Mouse (Mus musculus) erythroblast, adult 5-6 weeks (primary cell): ENCODE data around the gene Gm17387. TPM values are rescaled to one million over a fixed set of nuclear protein-coding genes. Genes with fewer than 3 reads are reported as not detected.

Experiments used
- ATAC-seq: replicated peaks from 2 replicates; pipeline ENCODE4 v1.8.0; 2016; ENCODE audit warnings: moderate number of reproducible peaks, mild to moderate bottlenecking, moderate TSS enrichment, inconsistent platforms; ENCODE audit not compliant: poor library complexity, low FRiP score, severe bottlenecking
- total RNA-seq, 2 experiments: library from RNA; stranded (forward) in 1 of 2; stranded (reverse) in 1 of 2; fragments of 150-400 nt in 1 of 2; fragments of 200-764, 138-1000 nt in 1 of 2; gene quantifications; 2 replicates each; pipeline versions ENCODE4 v1.2.3 to v1.2.4; 2015 to 2017; ENCODE audit warnings: low replicate concordance in 2 of 2

Gm17387 gene
- total RNA-seq, 2 experiments from 2014 or later: not detected

- peak; percentile 61 for ATAC-seq
Observed at GRCm38 (mm10) chr7:141042539-141042938, 13.6 kb downstream of the Gm17387 start.

DNA sequence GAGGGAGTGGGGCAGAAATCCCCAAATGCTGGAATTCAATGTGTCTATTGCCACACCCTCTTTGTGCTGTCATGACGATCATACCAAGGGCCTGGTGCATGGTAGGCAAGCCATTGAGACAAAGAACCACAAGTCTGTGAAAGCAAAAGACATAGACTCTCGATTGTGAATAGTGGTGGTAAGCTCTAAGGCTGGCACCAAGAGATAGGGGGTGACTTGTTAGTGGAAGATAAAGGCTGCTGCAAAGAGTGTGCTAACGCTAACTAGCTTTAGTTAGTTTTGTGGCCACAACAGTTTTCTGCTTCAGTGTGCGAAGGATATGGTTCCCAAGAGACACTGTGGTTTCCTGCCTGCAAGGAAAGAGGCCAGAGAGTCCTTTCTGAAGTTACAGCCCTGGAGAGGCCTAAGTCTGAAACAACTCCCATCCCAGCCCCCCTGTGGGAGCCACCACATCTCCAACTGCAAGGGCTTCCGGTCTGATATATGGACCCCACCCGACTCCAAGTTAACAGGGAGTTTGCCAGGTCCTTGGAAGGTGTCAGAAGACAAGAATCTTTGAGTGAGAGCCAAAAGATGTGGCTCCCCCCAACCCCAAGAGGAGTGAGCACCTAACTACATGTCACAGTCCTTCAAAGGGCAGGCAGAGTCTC lies 18.1 kb downstream of the Gm17387 start:
- ATAC-seq: peak; percentile 61

- peak; percentile 33; the same call in 1 of the 2 replicates for ATAC-seq
Observed at GRCm38 (mm10) chr7:141047581-141048225, 18.8 kb downstream of the Gm17387 start.

- peak; percentile 71 for ATAC-seq
Observed at GRCm38 (mm10) chr7:141048226-141049218, 19.6 kb downstream of the Gm17387 start.

DNA sequence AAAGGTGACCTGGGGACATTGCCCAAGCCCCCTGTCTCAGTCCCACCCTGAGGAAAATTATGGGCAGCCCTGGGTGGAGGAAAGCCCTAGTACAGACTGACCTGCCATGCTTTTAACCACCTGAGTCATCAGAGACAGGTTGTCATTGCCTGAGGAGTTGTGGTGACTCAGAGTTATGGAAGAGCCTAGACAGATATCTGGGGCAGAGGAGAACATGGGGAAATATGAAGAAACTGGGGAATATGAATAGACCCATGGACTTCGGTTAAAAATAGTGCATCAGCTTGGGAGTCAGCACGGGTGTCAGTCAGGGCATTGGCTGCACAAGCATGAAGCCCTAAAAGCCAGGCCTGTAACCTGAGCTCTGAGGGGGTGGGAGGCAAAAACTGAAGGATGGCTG lies 20.4 kb downstream of the Gm17387 start:
- ATAC-seq: no peak

DNA sequence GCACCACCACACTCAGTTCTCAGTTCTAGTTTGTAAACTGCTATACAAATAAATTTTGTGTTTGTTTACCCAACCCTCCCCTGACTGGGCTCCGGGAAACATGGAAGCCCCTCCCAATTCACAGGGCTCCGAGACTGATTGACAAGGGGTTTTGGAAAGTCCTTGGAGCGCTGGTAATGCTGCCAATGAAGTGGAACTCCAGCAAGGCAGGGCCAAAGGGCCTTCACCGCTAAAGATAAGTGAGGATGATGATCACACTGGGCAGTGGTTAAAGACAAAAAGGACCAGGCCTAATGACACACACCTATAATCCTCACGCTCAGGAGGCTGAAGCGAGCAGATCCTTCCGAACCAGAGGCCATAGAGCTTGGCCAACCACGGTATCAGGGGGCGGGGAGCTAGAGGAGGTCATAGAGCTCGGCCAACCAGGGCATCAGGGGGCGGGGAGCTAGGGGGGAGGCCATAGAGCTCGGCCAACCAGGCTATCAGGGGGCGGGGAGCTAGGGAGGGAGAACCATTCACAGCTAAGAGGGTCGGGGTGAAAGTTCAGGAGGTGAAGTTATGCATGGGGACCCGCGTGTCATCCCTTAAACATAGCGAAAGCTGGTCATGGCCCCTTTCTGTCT lies 22.2 kb downstream of the Gm17387 start:
- ATAC-seq: no peak

DNA sequence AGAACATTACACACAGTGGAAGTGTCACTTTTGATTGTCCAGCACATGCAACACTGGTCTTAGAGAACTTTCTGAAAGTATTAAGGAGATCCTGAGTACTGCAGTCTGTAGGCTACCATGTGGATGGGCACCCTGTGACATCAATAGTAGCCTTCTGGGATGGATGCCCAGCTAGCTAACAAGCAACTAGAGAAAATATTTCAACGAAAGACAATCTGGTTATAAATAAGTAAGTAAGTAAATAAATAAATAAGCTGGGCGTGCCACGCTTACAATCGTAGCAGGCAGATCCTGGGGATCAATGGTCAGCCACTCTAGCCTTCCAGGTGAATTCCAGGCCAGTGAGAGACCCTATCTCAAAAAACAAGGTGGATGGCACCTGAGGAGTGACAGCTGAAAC lies 23.1 kb downstream of the Gm17387 start:
- no peak for ATAC-seq

GRCm38 (mm10) chr7:141052421-141052820 lies 23.5 kb downstream of the Gm17387 start:
- ATAC-seq: no peak

GRCm38 (mm10) chr7:141055785-141056184 lies 26.9 kb downstream of the Gm17387 start:
- ATAC-seq: peak; percentile 31; the same call in 1 of the 2 replicates

DNA sequence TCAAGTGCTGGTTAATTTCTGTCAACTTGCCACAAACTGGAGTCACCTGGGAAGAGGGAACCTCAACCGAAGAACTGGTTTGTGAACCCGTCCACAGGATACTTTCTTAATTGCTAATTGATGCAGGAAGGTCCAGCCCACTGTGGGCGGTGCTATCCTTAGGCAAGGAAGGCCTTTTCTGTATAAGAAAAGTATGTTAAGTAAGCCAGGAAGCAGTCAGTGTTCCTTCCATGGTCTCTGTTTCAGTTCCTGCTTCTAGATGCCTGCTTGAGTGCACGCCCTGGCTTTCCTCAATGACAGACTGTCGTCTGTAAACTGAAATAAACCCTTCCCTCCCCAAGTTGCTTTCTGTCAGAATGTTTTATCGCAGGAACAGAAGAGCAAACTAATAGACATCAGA lies 28.0 kb downstream of the Gm17387 start:
- no peak for ATAC-seq

DNA sequence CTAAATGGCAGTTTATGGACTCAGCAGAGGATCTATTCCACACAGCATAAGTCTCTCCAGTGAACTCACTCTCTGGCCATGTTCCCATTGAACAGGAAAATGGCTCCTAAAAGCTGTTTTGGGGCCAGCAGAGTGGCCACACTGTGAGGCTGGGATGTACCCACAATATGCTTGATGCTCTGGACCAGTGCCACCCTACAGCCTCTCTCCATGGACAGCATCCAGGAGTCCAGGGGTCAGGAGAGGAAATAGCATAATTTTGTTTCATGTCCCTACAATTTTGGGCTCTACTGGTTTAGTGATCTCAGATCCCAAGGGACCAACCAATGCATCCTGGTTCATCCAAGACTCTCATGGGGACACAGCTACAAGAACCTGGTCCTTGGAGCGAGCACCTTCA lies 28.6 kb downstream of the Gm17387 start:
- no peak for ATAC-seq

DNA sequence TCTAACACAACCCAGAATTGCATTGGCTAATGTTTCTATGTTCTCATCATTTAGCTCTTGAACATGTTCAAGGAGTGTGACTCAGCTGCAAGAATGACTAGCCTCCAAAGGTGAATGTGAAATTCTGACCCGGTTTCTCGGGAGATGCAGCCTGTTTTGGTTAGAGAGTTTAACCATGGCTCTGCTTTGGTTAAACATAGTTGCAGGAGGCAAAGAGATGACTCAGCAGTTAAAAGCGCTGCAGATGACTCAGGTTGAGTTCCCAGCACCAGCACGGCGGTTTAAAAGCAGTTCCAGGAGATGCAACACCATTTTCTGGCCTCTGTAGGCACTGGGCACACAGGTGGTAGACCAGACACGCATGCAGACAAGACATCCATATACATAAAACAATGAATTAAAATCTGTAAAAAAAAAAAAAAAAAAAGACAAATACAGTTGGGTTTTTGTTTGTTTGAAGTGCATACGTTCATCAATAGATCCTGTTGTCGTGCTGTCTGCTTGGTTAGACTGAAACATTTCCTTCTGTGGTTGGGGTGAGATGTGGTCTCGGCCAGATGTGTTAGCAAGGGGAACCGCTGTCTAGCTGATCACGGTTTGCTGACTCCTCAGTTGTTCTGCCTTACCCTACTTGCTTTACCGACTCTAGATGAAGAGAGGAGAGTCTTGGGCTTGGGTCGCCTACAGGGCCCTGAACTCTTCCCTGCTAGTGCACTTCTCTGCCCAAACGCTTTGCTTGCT lies 29.8 kb downstream of the Gm17387 start:
- no peak for ATAC-seq

DNA sequence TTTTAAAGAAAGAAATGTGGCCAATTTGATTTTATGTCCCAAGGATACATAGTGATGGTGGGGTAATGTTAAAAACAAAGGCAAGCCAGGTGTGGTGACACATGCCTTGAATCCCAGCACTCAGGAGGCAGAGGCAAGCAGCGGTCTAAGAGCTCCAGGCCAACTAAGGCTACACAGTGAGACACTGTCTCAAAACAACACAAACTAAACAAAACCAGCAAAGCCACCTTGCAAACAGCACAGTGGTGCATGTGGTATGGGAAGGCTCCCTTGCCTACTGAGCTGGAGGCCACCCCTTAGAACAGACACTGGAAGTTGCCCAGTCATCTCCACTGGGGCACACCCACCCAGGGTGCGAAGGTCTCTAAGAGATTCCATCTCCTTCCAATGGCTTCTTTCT lies 31.0 kb downstream of the Gm17387 start:
- ATAC-seq: no peak

DNA sequence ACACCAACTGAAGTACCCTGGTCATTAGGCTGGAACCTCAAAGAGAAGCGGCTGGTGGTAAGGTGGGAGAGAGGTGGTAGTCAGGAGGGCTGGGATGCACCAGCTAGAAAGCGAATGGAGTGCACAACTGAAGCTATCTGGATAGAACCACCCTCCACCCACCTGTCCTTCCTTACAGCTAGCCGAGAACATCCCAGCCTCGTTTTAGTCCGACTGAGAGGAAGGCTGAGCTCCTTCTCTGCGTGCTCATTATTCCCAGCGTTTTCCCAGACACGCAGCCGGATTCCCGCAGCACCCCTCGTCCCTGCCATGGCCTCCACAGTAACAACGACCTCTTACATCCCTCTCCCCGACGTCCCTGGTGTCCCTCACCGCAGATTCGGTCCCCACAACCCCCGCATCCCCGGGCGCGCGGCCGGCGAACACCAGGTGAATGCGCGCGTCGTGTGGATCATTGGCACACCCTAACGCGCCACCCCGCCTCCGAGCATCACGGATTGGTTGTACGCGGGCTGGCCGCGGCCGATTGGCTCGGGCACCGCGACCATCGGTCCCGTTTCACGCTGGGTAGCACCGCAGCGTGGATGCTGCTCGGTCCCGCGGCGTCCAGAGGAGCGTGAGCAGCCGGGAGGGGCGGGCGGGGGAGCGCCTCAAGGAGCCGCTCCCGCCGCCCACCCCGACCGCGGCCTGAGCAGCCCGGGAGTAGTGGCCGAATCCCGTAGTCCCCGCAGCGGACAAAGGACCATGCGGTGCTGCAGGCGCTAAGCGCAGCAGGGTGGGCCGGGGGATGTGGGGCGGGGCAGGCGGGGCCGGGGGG lies 31.7 kb downstream of the Gm17387 start, which contains the start of gene B4galnt4:
Gene B4galnt4 (plus strand): TSS at position 679 of the 817 bp plus-strand sequence.
- ATAC-seq: no peak

DNA sequence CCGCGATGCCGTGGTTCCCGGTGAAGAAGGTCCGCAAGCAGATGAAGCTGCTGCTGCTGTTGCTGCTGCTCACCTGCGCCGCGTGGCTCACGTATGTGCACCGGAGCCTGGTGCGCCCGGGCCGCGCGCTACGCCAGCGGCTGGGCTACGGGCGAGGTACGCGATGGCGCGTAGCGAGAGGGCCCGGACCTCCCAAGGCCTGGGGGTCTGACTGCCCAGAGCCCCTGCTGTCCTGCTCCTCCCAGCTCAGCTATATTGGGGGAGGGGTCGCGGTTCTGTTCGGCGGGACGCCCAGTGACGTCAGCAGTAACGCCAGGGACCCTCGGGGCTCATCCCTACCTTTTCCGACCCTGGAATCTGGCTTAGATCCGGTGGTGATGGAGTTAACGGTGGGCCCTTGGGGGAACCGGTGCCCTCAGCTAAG lies 32.4 kb downstream of the Gm17387 start:
- no peak for ATAC-seq

DNA sequence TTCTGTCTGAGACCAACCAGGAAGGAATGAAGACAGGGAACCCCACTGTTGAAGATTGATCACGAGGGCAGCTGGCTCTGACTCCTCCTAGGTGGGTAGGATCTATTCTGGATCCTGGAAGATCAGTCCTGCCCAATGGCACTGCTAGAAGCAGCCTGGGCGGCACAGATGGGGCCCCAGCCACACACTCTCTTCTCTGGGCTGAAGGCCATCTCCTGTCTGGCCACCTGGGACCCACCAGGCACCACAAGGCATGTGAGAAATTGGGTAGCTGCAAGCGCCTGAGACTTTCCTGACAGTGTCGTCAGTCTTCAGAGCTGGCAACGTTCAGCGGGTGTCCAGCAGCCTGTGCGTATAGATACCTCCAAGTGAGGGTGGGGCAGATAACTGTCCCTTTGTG lies 33.6 kb downstream of the Gm17387 start:
- ATAC-seq: no peak

DNA sequence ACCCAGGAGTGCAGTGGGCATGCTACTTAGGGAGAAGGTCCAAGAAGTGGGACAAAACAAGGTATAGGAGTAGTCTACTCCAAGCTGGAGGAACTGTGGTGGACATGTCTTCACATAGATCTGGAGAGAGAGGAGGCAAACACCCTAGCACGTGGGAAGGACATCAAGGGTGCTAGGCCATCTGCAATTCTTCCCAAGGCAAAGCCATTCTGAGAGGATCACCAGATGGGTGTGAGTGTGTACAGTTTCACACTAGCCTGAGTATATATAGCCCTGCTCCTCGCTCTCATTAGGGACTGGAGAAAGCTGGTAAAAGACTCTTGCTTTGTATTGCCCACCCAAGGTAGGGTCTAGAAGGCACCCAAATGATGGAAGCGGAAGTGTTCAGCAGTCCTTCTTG lies 34.4 kb downstream of the Gm17387 start:
- ATAC-seq: no peak

- 0 out of 2 replicates have a peak, but pooled peaks have one; percentile 8 for ATAC-seq
Observed at GRCm38 (mm10) chr7:141064175-141064574, 35.2 kb downstream of the Gm17387 start.
